Mouse (Mus musculus) thymus, adult 18-20 months (tissue): Measurements from ENCODE around the gene Atp6v1e2.

Source experiments
- DNase-seq, 2 experiments: peaks; one replicate each; pipeline ENCODE4 v3.0.0; 2022; ENCODE audit warnings: mixed read lengths in 2 of 2

The Atp6v1e2 gene

GRCm38 (mm10) chr17:86947840-86948796, at the start of gene Atp6v1e2:
Gene Atp6v1e2 (minus strand): TSS chr17:86947897.
- no peak for DNase-seq

- no peak for DNase-seq
These were observed 49.6 kb upstream of the Atp6v1e2 start for GRCm38 (mm10) chr17:86997323-86997722.

GRCm38 (mm10) chr17:86991306-86991705, 43.6 kb upstream of the Atp6v1e2 start:
- DNase-seq: no peak

- peak in 1 of 2 experiments; percentile 46 for DNase-seq
These were observed 41.0 kb upstream of the Atp6v1e2 start for GRCm38 (mm10) chr17:86988601-86989184.

- DNase-seq: peak in 1 of 2 experiments; percentile 50
These were observed 40.5 kb upstream of the Atp6v1e2 start for GRCm38 (mm10) chr17:86988161-86988560.

- no peak for DNase-seq
These were observed 38.9 kb upstream of the Atp6v1e2 start for GRCm38 (mm10) chr17:86986449-86987138.

- DNase-seq: no peak
These were observed 34.8 kb upstream of the Atp6v1e2 start for GRCm38 (mm10) chr17:86982497-86982896.

- no peak for DNase-seq
These were observed 34.0 kb upstream of the Atp6v1e2 start for GRCm38 (mm10) chr17:86981701-86982100.

GRCm38 (mm10) chr17:86981205-86981604, 33.5 kb upstream of the Atp6v1e2 start:
- no peak for DNase-seq

- no peak for DNase-seq
These were observed 30.8 kb upstream of the Atp6v1e2 start for GRCm38 (mm10) chr17:86978496-86978895.

- DNase-seq: no peak
These were observed 28.7 kb upstream of the Atp6v1e2 start for GRCm38 (mm10) chr17:86976387-86976786.

- DNase-seq: no peak
These were observed 25.4 kb upstream of the Atp6v1e2 start for GRCm38 (mm10) chr17:86973097-86973496.

- DNase-seq: no peak
These were observed 24.2 kb upstream of the Atp6v1e2 start for GRCm38 (mm10) chr17:86971860-86972259.

GRCm38 (mm10) chr17:86971036-86971435, 23.3 kb upstream of the Atp6v1e2 start:
- no peak for DNase-seq

- no peak for DNase-seq
These were observed 22.5 kb upstream of the Atp6v1e2 start for GRCm38 (mm10) chr17:86970026-86970750.

GRCm38 (mm10) chr17:86969582-86969981, 21.9 kb upstream of the Atp6v1e2 start:
- peak; percentile 55 to 63 for DNase-seq

- no peak for DNase-seq
These were observed 20.9 kb upstream of the Atp6v1e2 start for GRCm38 (mm10) chr17:86968581-86968980.

GRCm38 (mm10) chr17:86967536-86968525, 20.1 kb upstream of the Atp6v1e2 start:
- DNase-seq: no peak

- DNase-seq: no peak
These were observed 19.4 kb upstream of the Atp6v1e2 start for GRCm38 (mm10) chr17:86967048-86967447.

- DNase-seq: no peak
These were observed 18.3 kb upstream of the Atp6v1e2 start for GRCm38 (mm10) chr17:86966040-86966439.

- no peak for DNase-seq
These were observed 17.4 kb upstream of the Atp6v1e2 start for GRCm38 (mm10) chr17:86965121-86965520.
